Mouse (Mus musculus) ES-E14 (cell line): ENCODE results near the gene Sod3. TPM values are rescaled to one million over a fixed set of nuclear protein-coding genes. Genes with fewer than 3 reads are reported as not detected.

Experiments
- DNase-seq: peaks from one replicate; pipeline ENCODE4 v3.0.0-alpha.2; 2013; ENCODE audit warnings: low read depth, low spot score
- H3K27ac ChIP-seq: 2 replicates; pipeline ENCODE4 v1.5.1; 2012; ENCODE audit warnings: low read depth, mild to moderate bottlenecking, low read length, moderate library complexity, mixed read lengths; ENCODE audit not compliant: poor library complexity, insufficient read depth, severe bottlenecking
- H3K36me3 ChIP-seq: 2 replicates; pipeline ENCODE4 v1.6.1; 2012; ENCODE audit warnings: mild to moderate bottlenecking, low read length, moderate library complexity, mixed read lengths; ENCODE audit not compliant: control insufficient read depth, poor library complexity, insufficient read depth, severe bottlenecking
- H3K4me1 ChIP-seq, 2 experiments: fragments of 150-350 bp in 1 of 2; sonication (generic) in 1 of 2; 2 replicates each; pipeline ENCODE4 v1.6.1; 2012; ENCODE audit warnings: low read length in 2 of 2, mild to moderate bottlenecking in 1 of 2, mixed read lengths in 1 of 2; ENCODE audit not compliant: control insufficient read depth in 2 of 2, insufficient read depth in 2 of 2, poor library complexity in 1 of 2
- H3K4me3 ChIP-seq, 2 experiments: fragments of 150-350 bp in 1 of 2; sonication (generic) in 1 of 2; 2 replicates each; pipeline ENCODE4 v1.5.1; 2012; ENCODE audit warnings: low read length in 2 of 2, low read depth in 1 of 2, mild to moderate bottlenecking in 1 of 2, mixed read lengths in 1 of 2; ENCODE audit not compliant: insufficient read depth in 1 of 2, poor library complexity in 1 of 2, severe bottlenecking in 1 of 2
- H3K9ac ChIP-seq: 2 replicates; pipeline ENCODE4 v1.6.1; 2012; ENCODE audit warnings: low read depth, mild to moderate bottlenecking, low read length, mixed read lengths; ENCODE audit not compliant: poor library complexity, insufficient read depth, severe bottlenecking
- H3K9me3 ChIP-seq: fragments of 150-350 bp; sonication (generic); 2 replicates; pipeline ENCODE4 v1.6.1; 2012; ENCODE audit warnings: low read depth, mild to moderate bottlenecking, low read length; ENCODE audit not compliant: control insufficient read depth, insufficient read depth
- CHD2 ChIP-seq: IDR thresholded peaks from 2 replicates; pipeline ENCODE4 v1.6.1; 2014; ENCODE audit warnings: mild to moderate bottlenecking, low read depth, low read length, inconsistent platforms
- HCFC1 ChIP-seq: IDR thresholded peaks from 2 replicates; pipeline ENCODE4 v1.6.1; 2012; ENCODE audit warnings: low read length, inconsistent platforms, borderline replicate concordance; ENCODE audit not compliant: insufficient read depth
- MAFK ChIP-seq: IDR thresholded peaks from 2 replicates; pipeline ENCODE4 v1.6.1; 2014; ENCODE audit warnings: mild to moderate bottlenecking, low read depth, low read length, inconsistent platforms; ENCODE audit not compliant: insufficient read depth
- ZC3H11A ChIP-seq: IDR thresholded peaks from 2 replicates; pipeline ENCODE4 v1.6.1; 2012; ENCODE audit warnings: low read depth, mild to moderate bottlenecking, inconsistent platforms, low read length, borderline replicate concordance
- ZNF384 ChIP-seq: IDR thresholded peaks from 2 replicates; pipeline ENCODE4 v1.6.1; 2012; ENCODE audit warnings: low read depth, low read length, inconsistent platforms
- in situ Hi-C, 2 experiments: fragments of 600-800 bp; cut with MboI; formaldehyde crosslinking; loops; one replicate each; pipeline ENCODE4 v1.15.1; 2025; ENCODE audit warnings: low sequenced_read_pairs in 2 of 2, inconsistent platforms in 1 of 2; ENCODE audit not compliant: unreplicated experiment in 2 of 2
- total RNA-seq: library from RNA; depleted of rRNA; stranded (reverse); fragments of 300-350 nt; gene quantifications from 2 replicates; pipeline ENCODE4 v1.2.3, GENCODE M21; 2012; rRNA removed

Gene Sod3
- total RNA-seq, 1 experiment = not detected

DNA sequence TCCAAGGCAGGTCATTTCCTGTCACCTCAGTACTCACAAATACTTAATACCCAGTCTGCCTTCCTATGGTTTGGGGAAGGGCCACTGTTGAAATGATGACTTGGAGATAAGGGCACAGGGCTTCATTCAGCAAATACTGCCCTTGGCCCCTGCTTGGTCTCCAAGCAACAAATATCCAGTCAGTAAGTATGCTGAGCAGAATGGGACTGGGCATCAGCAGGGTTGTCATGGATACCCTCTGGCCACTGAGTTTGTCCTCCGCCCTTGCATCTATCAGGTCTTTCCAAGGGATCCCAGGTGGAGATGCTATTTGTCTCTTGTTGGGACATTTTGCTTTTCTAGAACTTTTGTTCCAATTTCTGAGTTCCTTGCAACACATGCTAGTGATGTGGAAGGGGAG lies 51.6 kb downstream of the Sod3 start:
- DNase-seq = no peak
- TF ChIP-seq CHD2 = no peak
- no peak for TF ChIP-seq MAFK
- TF ChIP-seq HCFC1 = no peak
- TF ChIP-seq ZC3H11A = no peak
- no peak for TF ChIP-seq ZNF384
- in situ Hi-C loops = no loop called here
- Histone ChIP-seq H3K27ac (no peak overlapping the region), H3K36me3 (no peaks in the 10 kb centered on the region), H3K4me3 (no peak overlapping the region), H3K4me1 (no peaks in the 10 kb centered on the region), H3K9me3 (no peaks in the 10 kb centered on the region), H3K9ac (no peak overlapping the region)

DNA sequence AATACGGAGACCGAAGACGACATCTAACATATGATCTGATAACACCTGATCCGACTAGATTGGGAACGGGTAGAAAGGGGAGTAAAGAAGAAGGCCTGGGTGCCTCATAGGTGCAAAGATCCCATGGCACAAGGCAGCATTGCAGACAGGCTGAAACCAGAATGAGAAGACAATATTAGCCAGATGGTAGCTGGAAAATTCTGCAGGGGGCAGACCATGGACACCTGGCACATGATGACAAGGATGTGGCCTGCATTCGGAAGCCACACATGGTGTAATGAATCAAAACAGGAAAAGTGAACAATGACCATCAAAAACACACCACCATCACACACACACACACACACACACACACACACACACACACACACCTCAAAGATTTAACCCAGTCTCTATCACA lies 52.3 kb downstream of the Sod3 start:
- no peak for TF ChIP-seq ZC3H11A
- TF ChIP-seq HCFC1 = no peak
- no peak for TF ChIP-seq MAFK
- TF ChIP-seq CHD2 = no peak
- no peak for TF ChIP-seq ZNF384
- H3K4me1 ChIP-seq = no peaks in the 10 kb centered on the region

DNA sequence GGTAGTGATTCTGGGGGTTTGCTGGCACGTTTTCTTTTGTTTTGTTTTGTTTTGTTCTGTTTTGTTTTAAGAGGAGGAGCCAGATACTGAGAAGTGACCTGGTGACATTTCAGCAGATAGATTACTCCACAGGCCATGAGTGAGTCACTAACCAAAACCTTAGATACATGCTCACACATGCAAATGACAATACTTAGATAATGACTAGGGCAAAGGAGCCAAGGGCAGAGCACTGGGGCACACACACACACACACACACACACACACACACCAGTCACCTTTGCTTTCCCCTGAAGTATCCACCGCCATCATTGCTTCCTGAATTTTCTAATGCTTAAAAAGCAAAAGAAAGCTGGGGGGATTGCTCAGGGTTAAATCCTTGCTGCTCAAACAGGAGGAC lies 52.9 kb downstream of the Sod3 start:
- H3K36me3 ChIP-seq = no peaks in the 10 kb centered on the region
- DNase-seq = no peak
- no peak overlapping the region for H3K4me3 ChIP-seq
- TF ChIP-seq ZNF384 (no peak), MAFK (no peak), CHD2 (no peak), ZC3H11A (no peak), HCFC1 (no peak)
- in situ Hi-C loops = no loop called here
- H3K27ac ChIP-seq = no peak overlapping the region
- H3K9ac ChIP-seq = no peak overlapping the region
- H3K4me1 ChIP-seq = no peaks in the 10 kb centered on the region
- H3K9me3 ChIP-seq = no peaks in the 10 kb centered on the region

More for the DNA sequence above, 52.3 kb downstream of the Sod3 start:
- Histone ChIP-seq H3K9me3 (no peaks in the 10 kb centered on the region), H3K4me3 (no peak overlapping the region), H3K27ac (no peak overlapping the region), H3K36me3 (no peaks in the 10 kb centered on the region), H3K9ac (no peak overlapping the region)
- DNase-seq = no peak
- in situ Hi-C loops = no loop called here

Other genes with a start within 250 kb of the Sod3 start
- 130 and 164 TPM in 2 replicates for gene Dhx15, start 173.3 kb upstream of the Sod3 start, total RNA-seq
- 0.11 and 0.27 TPM in 2 replicates for gene Ccdc149, start 107.7 kb downstream of the Sod3 start, total RNA-seq
- gene Lgi2, start 202.7 kb downstream of the Sod3 start, total RNA-seq = 1.0 and 1.5 TPM in 2 replicates